Mouse (Mus musculus): ENCODE data around the gene Baiap3. TPM values are rescaled to one million over a fixed set of nuclear protein-coding genes. Genes with fewer than 3 reads are reported as not detected.
A peak's percentile ranks its signal among the peaks of the same experiment; 100 is the strongest.

The Baiap3 gene
- polyA plus RNA-seq (2015; fragmentation: Nextera tagmentation; extraction: Ambion mirVana): 0.54 and 0.58 TPM in 2 replicates

GRCm38 (mm10) chr17:25256140-25256754 is at the start of gene Baiap3:
TSS of gene Baiap3 (minus strand) at chr17:25256364.
- DNase-seq: no peak
- Histone ChIP-seq H3K4me2 (ENCODE audit: low read depth, low read length) (peak within 1 kb of the TSS; percentile 61), H3K9me3 (ENCODE audit: low read length) (no peaks in the 10 kb centered on the region), H3K36me3 (replicated peaks; ENCODE audit: insufficient read depth, low read length) (peaks cover 12% of the 10 kb centered on the region), H3K27ac (ENCODE audit: low read depth) (no peak within 1 kb of the TSS), H3K27me3 (ENCODE audit: insufficient read depth, low read length) (peaks cover 34% of the 10 kb centered on the region), H3K4me1 (ENCODE audit: insufficient read depth) (peaks cover 10% of the 10 kb centered on the region), H3K9ac (replicated peaks) (0 out of 2 replicates have a peak within 1 kb of the TSS, but pooled peaks have one; percentile 11), H3K4me3 (ENCODE audit: low read depth, low read length) (peak within 1 kb of the TSS; percentile 33)
- TF ChIP-seq CTCF (IDR thresholded peaks at IDR 0.05; ENCODE audit: low read depth): no peak
- ATAC-seq: no peak
- WGBS (ENCODE audit: insufficient replicate concordance): 5% methylated on average over 24 of the region's 35 CpGs

- no peaks in the 10 kb centered on the region for H3K36me3 ChIP-seq (replicated peaks; ENCODE audit: insufficient read depth, low read length)
- H3K4me2 ChIP-seq (ENCODE audit: low read depth, low read length): no peak within 1 kb of the TSS
- DNase-seq (no peak), ATAC-seq (no peak)
- no peak within 1 kb of the TSS for H3K27ac ChIP-seq (ENCODE audit: low read depth)
- no peak within 1 kb of the TSS for H3K4me3 ChIP-seq (ENCODE audit: low read depth, low read length)
- TF ChIP-seq CTCF (IDR thresholded peaks at IDR 0.05; ENCODE audit: low read depth): no peak
- no peak for TF ChIP-seq EP300 (IDR thresholded peaks at IDR 0.05; ENCODE audit: low read depth)
- no peak within 1 kb of the TSS for H3K9ac ChIP-seq (replicated peaks)
- no peaks in the 10 kb centered on the region for H3K4me1 ChIP-seq (ENCODE audit: insufficient read depth)
- 69% methylated on average over 5 of the region's 5 CpGs for WGBS (ENCODE audit: insufficient replicate concordance)
- H3K27me3 ChIP-seq (ENCODE audit: insufficient read depth, low read length): 0 out of 2 replicates have a peak, but pooled peaks cover 2% of the 10 kb centered on the region
- H3K9me3 ChIP-seq (ENCODE audit: low read length): no peaks in the 10 kb centered on the region
These were observed 41.9 kb upstream of the Baiap3 start, which contains the start of gene Prss34 for GRCm38 (mm10) chr17:25298094-25298493. TSS of gene Prss34 (plus strand) at chr17:25298394.

- H3K4me3 ChIP-seq (ENCODE audit: low read depth, low read length): no peak overlapping the region
- WGBS (ENCODE audit: insufficient replicate concordance): 50% methylated on average over 1 of the region's 1 CpGs
- TF ChIP-seq CTCF (IDR thresholded peaks at IDR 0.05; ENCODE audit: low read depth) (no peak), EP300 (IDR thresholded peaks at IDR 0.05; ENCODE audit: low read depth) (no peak)
These were observed 37.9 kb upstream of the Baiap3 start for GRCm38 (mm10) chr17:25294111-25294510.

GRCm38 (mm10) chr17:25293495-25293894 is 37.3 kb upstream of the Baiap3 start:
- ATAC-seq: no peak
- Histone ChIP-seq H3K4me1 (ENCODE audit: insufficient read depth) (no peaks in the 10 kb centered on the region), H3K4me3 (ENCODE audit: low read depth, low read length) (no peak overlapping the region), H3K27ac (ENCODE audit: low read depth) (no peak overlapping the region), H3K36me3 (replicated peaks; ENCODE audit: insufficient read depth, low read length) (no peaks in the 10 kb centered on the region), H3K9me3 (ENCODE audit: low read length) (no peaks in the 10 kb centered on the region), H3K4me2 (ENCODE audit: low read depth, low read length) (no peak overlapping the region), H3K27me3 (ENCODE audit: insufficient read depth, low read length) (0 out of 2 replicates have a peak, but pooled peaks cover 2% of the 10 kb centered on the region), H3K9ac (replicated peaks) (no peak overlapping the region)
- WGBS (ENCODE audit: insufficient replicate concordance): 33% methylated on average over 5 of the region's 5 CpGs
- no peak for TF ChIP-seq EP300 (IDR thresholded peaks at IDR 0.05; ENCODE audit: low read depth)
- TF ChIP-seq CTCF (IDR thresholded peaks at IDR 0.05; ENCODE audit: low read depth): no peak
- DNase-seq: no peak

More at GRCm38 (mm10) chr17:25294111-25294510, 37.9 kb upstream of the Baiap3 start:
- Histone ChIP-seq H3K9ac (replicated peaks) (no peak overlapping the region), H3K9me3 (ENCODE audit: low read length) (no peaks in the 10 kb centered on the region), H3K4me1 (ENCODE audit: insufficient read depth) (no peaks in the 10 kb centered on the region), H3K27me3 (ENCODE audit: insufficient read depth, low read length) (0 out of 2 replicates have a peak, but pooled peaks cover 2% of the 10 kb centered on the region), H3K36me3 (replicated peaks; ENCODE audit: insufficient read depth, low read length) (no peaks in the 10 kb centered on the region), H3K27ac (ENCODE audit: low read depth) (no peak overlapping the region), H3K4me2 (ENCODE audit: low read depth, low read length) (no peak overlapping the region)
- DNase-seq (no peak), ATAC-seq (no peak)

- H3K4me1 ChIP-seq (ENCODE audit: insufficient read depth): no peaks in the 10 kb centered on the region
- H3K9ac ChIP-seq (replicated peaks): no peak overlapping the region
- 25% methylated on average over 4 of the region's 4 CpGs for WGBS (ENCODE audit: insufficient replicate concordance)
- no peak overlapping the region for H3K27ac ChIP-seq (ENCODE audit: low read depth)
- H3K4me3 ChIP-seq (ENCODE audit: low read depth, low read length): no peak overlapping the region
- H3K36me3 ChIP-seq (replicated peaks; ENCODE audit: insufficient read depth, low read length): no peaks in the 10 kb centered on the region
- ATAC-seq (no peak), DNase-seq (no peak)
- TF ChIP-seq EP300 (IDR thresholded peaks at IDR 0.05; ENCODE audit: low read depth) (no peak), CTCF (IDR thresholded peaks at IDR 0.05; ENCODE audit: low read depth) (peak; percentile 32)
- no peak overlapping the region for H3K4me2 ChIP-seq (ENCODE audit: low read depth, low read length)
- H3K9me3 ChIP-seq (ENCODE audit: low read length): no peaks in the 10 kb centered on the region
- H3K27me3 ChIP-seq (ENCODE audit: insufficient read depth, low read length): no peaks in the 10 kb centered on the region
These were observed 34.2 kb upstream of the Baiap3 start for GRCm38 (mm10) chr17:25290411-25290810.

- ATAC-seq (no peak), DNase-seq (peak; percentile 53)
- no peak overlapping the region for H3K27ac ChIP-seq (ENCODE audit: low read depth)
- no peaks in the 10 kb centered on the region for H3K4me1 ChIP-seq (ENCODE audit: insufficient read depth)
- no peaks in the 10 kb centered on the region for H3K9me3 ChIP-seq (ENCODE audit: low read length)
- H3K36me3 ChIP-seq (replicated peaks; ENCODE audit: insufficient read depth, low read length): no peaks in the 10 kb centered on the region
- peak; percentile 74 for TF ChIP-seq CTCF (IDR thresholded peaks at IDR 0.05; ENCODE audit: low read depth)
- no peak for TF ChIP-seq EP300 (IDR thresholded peaks at IDR 0.05; ENCODE audit: low read depth)
- 19% methylated on average over 4 of the region's 4 CpGs for WGBS (ENCODE audit: insufficient replicate concordance)
- no peak overlapping the region for H3K9ac ChIP-seq (replicated peaks)
- no peak overlapping the region for H3K4me2 ChIP-seq (ENCODE audit: low read depth, low read length)
- H3K4me3 ChIP-seq (ENCODE audit: low read depth, low read length): no peak overlapping the region
- H3K27me3 ChIP-seq (ENCODE audit: insufficient read depth, low read length): no peaks in the 10 kb centered on the region
These were observed 32.7 kb upstream of the Baiap3 start for GRCm38 (mm10) chr17:25288842-25289241.
